Mouse (Mus musculus) forebrain, embryonic 11.5 days (tissue): ENCODE measurements around the gene Cpne2. TPM values are rescaled to one million over a fixed set of nuclear protein-coding genes. Genes with fewer than 3 reads are reported as not detected.

Experiments
- ATAC-seq: fragments of 200-750 bp; cut with Nextera tagmentation; replicated peaks from 2 replicates; pipeline ENCODE4 v1.8.0; 2017; ENCODE audit warnings: moderate TSS enrichment; ENCODE audit not compliant: low FRiP score
- DNase-seq: peaks from one replicate; pipeline ENCODE4 v3.0.0-alpha.2; 2017; ENCODE audit warnings: low spot score
- H3K27ac ChIP-seq: fragments of 300-500 bp; sonication (generic); 2 replicates; pipeline ENCODE4 v1.5.1; 2014; ENCODE audit warnings: low read depth, low read length
- H3K27me3 ChIP-seq: fragments of 300-500 bp; sonication (generic); 2 replicates; pipeline ENCODE4 v1.6.1; 2014; ENCODE audit warnings: mild to moderate bottlenecking, low read length, mixed read lengths; ENCODE audit not compliant: control insufficient read depth, insufficient read depth
- H3K36me3 ChIP-seq: fragments of 300-500 bp; sonication (generic); 2 replicates; pipeline ENCODE4 v1.6.1; 2014; ENCODE audit warnings: mild to moderate bottlenecking, low read length, moderate library complexity, mixed read lengths; ENCODE audit not compliant: control insufficient read depth, insufficient read depth
- H3K4me1 ChIP-seq: fragments of 300-500 bp; sonication (generic); replicated peaks from 2 replicates; pipeline ENCODE4 v1.6.1; 2014; ENCODE audit warnings: low read length, mixed read lengths; ENCODE audit not compliant: control insufficient read depth, insufficient read depth
- H3K4me2 ChIP-seq: fragments of 300-500 bp; sonication (generic); 2 replicates; pipeline ENCODE4 v1.6.1; 2014; ENCODE audit warnings: low read depth, mild to moderate bottlenecking, low read length, moderate library complexity, mixed read lengths; ENCODE audit not compliant: severe bottlenecking
- H3K4me3 ChIP-seq: fragments of 300-500 bp; sonication (generic); 2 replicates; pipeline ENCODE4 v1.5.1; 2014; ENCODE audit warnings: low read depth, low read length
- H3K9ac ChIP-seq: fragments of 300-500 bp; sonication (generic); 2 replicates; pipeline ENCODE4 v1.6.1; 2014; ENCODE audit warnings: low read length
- H3K9me3 ChIP-seq: fragments of 300-500 bp; sonication (generic); 2 replicates; pipeline ENCODE4 v1.6.1; 2016; ENCODE audit warnings: low read length, mixed read lengths; ENCODE audit not compliant: control insufficient read depth
- WGBS: fragments of 180-500 bp; shearing (Covaris S2); extraction: QIAGEN DNeasy Blood & Tissue Kit; methylation state at CpG from one replicate; pipeline ENCODE4 v1.1.7; 2014; 5-methylcytosine and 5-hydroxymethylcytosine counted together
- polyA plus RNA-seq: library from polyadenylated mRNA; unstranded; fragments of >200 nt; fragmentation: Nextera tagmentation; extraction: Ambion mirVana; gene quantifications from 2 replicates; pipeline ENCODE4 v1.2.1, GENCODE M21; 2014

The Cpne2 gene
- polyA plus RNA-seq = 19.9 and 23.1 TPM in 2 replicates

GRCm38 (mm10) chr8:94532873-94533671 is at the start of gene Cpne2:
Gene Cpne2, plus strand, starts transcription at chr8:94532990.
- DNase-seq (peak; percentile 83), ATAC-seq (peak; percentile 84)
- Histone ChIP-seq H3K9me3 (no peaks in the 10 kb centered on the region), H3K9ac (peak within 1 kb of the TSS; percentile 82), H3K27ac (0 out of 2 replicates have a peak within 1 kb of the TSS, but pooled peaks have one; percentile 53), H3K4me1 (peaks cover 15% of the 10 kb centered on the region), H3K36me3 (no peaks in the 10 kb centered on the region; the same call in 1 of the 2 replicates), H3K4me2 (peak within 1 kb of the TSS; percentile 92), H3K4me3 (peak within 1 kb of the TSS; percentile 61), H3K27me3 (peaks cover 2% of the 10 kb centered on the region)
- WGBS = under 1% methylated on average over 69 of the region's 81 CpGs

DNA sequence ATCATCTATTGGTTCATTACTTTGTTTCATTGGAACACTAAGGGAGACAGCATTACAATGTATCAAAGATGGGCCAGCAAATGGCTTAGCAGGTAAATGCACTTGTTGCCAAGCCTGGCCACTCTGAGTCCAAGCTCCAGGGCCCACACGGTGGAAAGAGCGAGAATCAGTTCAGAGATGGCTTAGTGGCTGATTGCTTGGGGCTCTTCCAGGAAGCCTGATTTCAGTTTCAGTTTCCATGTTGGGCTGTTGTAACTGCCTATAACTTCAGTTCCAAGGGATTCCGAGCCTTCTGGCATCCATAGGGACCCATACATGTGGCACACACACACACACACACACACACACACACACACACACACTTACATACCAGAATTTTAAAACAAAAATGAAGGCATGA is 47.5 kb upstream of the Cpne2 start:
- ATAC-seq (no peak), DNase-seq (no peak)
- no peak overlapping the region for H3K4me2 ChIP-seq
- H3K27ac ChIP-seq = no peak overlapping the region
- H3K9me3 ChIP-seq = no peaks in the 10 kb centered on the region
- no peaks in the 10 kb centered on the region for H3K4me1 ChIP-seq
- H3K9ac ChIP-seq = no peak overlapping the region
- no peaks in the 10 kb centered on the region for H3K36me3 ChIP-seq
- H3K4me3 ChIP-seq = no peak overlapping the region
- 89% methylated on average over 3 of the region's 3 CpGs for WGBS
- no peaks in the 10 kb centered on the region; the same call in 1 of the 2 replicates for H3K27me3 ChIP-seq

- H3K9ac ChIP-seq = no peak overlapping the region
- no peak for ATAC-seq
- 21% methylated on average over 2 of the region's 2 CpGs for WGBS
Measured at GRCm38 (mm10) chr8:94485882-94486281, 46.9 kb upstream of the Cpne2 start.

GRCm38 (mm10) chr8:94488016-94488415 is 44.8 kb upstream of the Cpne2 start:
- H3K27me3 ChIP-seq = no peaks in the 10 kb centered on the region; the same call in 1 of the 2 replicates
- WGBS = 66% methylated on average over 2 of the region's 2 CpGs

More at GRCm38 (mm10) chr8:94485882-94486281, 46.9 kb upstream of the Cpne2 start:
- no peak overlapping the region for H3K4me3 ChIP-seq
- DNase-seq = peak; percentile 65
- no peaks in the 10 kb centered on the region for H3K36me3 ChIP-seq
- H3K27me3 ChIP-seq = no peaks in the 10 kb centered on the region; the same call in 1 of the 2 replicates
- H3K4me2 ChIP-seq = no peak overlapping the region
- H3K27ac ChIP-seq = no peak overlapping the region
- no peaks in the 10 kb centered on the region for H3K9me3 ChIP-seq
- H3K4me1 ChIP-seq = no peaks in the 10 kb centered on the region

DNA sequence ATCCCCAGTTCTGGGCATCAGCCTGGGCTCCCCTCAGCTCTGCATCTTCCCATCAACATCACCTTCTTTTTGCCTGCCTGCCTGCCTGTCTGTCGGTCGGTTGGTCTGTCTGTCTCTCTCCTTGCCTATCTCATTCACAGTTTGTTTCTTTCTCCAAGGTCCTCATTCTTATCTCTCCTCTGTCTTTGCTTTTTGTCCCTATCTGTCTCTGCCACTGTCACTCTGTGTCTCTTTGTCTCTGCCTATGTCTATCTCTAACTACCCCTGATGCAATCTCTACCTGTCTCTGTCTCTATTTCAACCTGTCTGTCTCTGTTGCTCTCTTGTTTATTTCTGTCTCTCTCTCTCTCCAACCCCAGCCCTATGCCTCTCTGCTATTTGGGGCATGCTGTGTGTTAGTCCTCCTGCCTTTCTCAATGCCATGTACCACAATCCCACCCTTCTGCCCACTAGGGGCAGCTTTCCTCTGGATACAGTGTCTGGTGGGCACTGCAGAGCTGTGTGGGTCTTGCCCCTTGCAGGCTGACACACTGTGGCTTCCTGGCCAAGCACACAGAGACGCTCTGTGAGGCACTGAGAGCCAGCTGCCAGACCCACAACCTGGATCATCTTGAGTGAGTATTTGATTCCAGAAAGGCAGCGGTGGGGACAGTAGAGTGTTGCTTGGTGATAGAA is 42.8 kb upstream of the Cpne2 start:
- no peaks in the 10 kb centered on the region for H3K36me3 ChIP-seq
- H3K4me1 ChIP-seq = no peaks in the 10 kb centered on the region
- H3K27me3 ChIP-seq = no peaks in the 10 kb centered on the region
- no peaks in the 10 kb centered on the region for H3K9me3 ChIP-seq
- no peak overlapping the region for H3K27ac ChIP-seq
- DNase-seq (no peak), ATAC-seq (no peak)
- 78% methylated on average over 4 of the region's 4 CpGs for WGBS
- H3K4me3 ChIP-seq = no peak overlapping the region
- H3K9ac ChIP-seq = no peak overlapping the region
- no peak overlapping the region for H3K4me2 ChIP-seq

More at GRCm38 (mm10) chr8:94488016-94488415, 44.8 kb upstream of the Cpne2 start:
- Histone ChIP-seq H3K4me3 (no peak overlapping the region), H3K27ac (no peak overlapping the region), H3K4me1 (no peaks in the 10 kb centered on the region), H3K4me2 (no peak overlapping the region), H3K9ac (no peak overlapping the region), H3K9me3 (no peaks in the 10 kb centered on the region), H3K36me3 (no peaks in the 10 kb centered on the region)
- no peak for DNase-seq
- no peak for ATAC-seq

GRCm38 (mm10) chr8:94492021-94492681 is 40.6 kb upstream of the Cpne2 start:
- Histone ChIP-seq H3K27me3 (no peaks in the 10 kb centered on the region), H3K36me3 (no peaks in the 10 kb centered on the region), H3K4me3 (peak overlapping the region; percentile 28), H3K9ac (peak overlapping the region; percentile 53), H3K9me3 (no peaks in the 10 kb centered on the region), H3K27ac (no peak overlapping the region), H3K4me1 (no peaks in the 10 kb centered on the region), H3K4me2 (peak overlapping the region; percentile 62)
- DNase-seq = peak; percentile 92
- ATAC-seq = peak; percentile 82
- WGBS = 9% methylated on average over 15 of the region's 15 CpGs

DNA sequence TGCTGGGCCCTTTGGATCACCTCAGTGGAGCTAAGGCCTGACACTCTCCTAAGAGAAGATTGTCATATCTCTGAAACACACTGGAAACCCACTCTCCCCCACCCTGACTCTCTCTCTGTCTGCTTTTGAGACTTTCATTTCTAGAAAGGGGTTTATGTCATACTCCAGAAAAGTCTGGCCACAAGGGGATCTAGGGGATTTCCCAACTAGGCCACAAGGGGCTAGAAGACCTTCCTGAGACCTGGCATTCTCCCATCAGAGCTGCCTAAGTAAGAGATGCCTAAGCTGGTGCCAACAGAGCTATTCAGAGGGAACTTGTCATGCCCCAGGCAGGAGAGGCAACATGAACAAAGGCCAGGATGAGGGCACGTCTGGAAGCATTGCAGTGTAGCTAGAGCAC is 39.5 kb upstream of the Cpne2 start:
- Histone ChIP-seq H3K27ac (no peak overlapping the region), H3K9ac (no peak overlapping the region)
- 33% methylated on average over 1 of the region's 1 CpGs for WGBS

DNA sequence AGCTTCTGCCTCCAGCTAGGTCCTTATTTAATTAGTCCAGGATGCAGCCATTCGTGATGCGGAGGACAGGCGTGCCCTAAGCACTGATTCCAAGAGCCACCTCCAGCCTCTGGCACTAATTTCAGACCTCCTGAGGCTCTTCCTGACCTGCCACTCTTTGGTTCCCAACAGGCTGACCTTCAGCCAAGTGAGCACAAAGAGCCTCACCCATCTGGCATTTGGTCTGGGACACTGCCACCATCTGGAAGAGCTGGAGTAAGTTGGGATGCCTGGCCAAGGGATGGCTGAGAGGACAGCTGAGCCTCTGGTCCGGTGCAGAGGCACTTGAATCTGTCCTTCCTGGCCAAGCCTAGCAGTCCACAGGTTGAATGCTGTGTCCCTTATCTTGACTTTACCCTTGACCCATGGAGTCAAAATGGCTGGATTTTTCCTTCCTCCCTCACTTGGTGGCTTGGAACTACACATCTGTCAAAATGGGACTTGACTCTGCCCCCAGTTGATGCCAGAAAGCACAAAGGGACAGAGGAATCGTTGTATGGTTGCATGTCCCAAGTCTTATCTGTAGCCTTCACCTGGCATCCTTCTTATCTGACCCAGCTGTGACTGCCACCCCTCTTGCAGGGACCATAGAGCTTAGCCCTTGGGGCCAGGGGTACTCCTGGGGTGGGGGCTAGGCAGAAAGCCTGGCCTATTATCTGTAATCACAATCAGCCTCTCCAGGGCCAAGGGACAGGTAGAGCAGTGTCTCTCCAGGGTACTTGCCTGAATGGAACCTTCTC is 17.2 kb upstream of the Cpne2 start:
- H3K9me3 ChIP-seq = no peaks in the 10 kb centered on the region
- H3K36me3 ChIP-seq = no peaks in the 10 kb centered on the region
- H3K27ac ChIP-seq = no peak overlapping the region
- H3K27me3 ChIP-seq = no peaks in the 10 kb centered on the region
- no peak overlapping the region for H3K4me2 ChIP-seq
- DNase-seq (no peak), ATAC-seq (no peak)
- 53% methylated on average over 5 of the region's 5 CpGs for WGBS
- H3K4me3 ChIP-seq = no peak overlapping the region
- no peak overlapping the region for H3K9ac ChIP-seq
- H3K4me1 ChIP-seq = no peaks in the 10 kb centered on the region

More for the DNA sequence above, 39.5 kb upstream of the Cpne2 start:
- no peak for DNase-seq
- no peaks in the 10 kb centered on the region for H3K4me1 ChIP-seq
- no peak overlapping the region for H3K4me3 ChIP-seq
- H3K9me3 ChIP-seq = no peaks in the 10 kb centered on the region
- no peak overlapping the region for H3K4me2 ChIP-seq
- H3K27me3 ChIP-seq = no peaks in the 10 kb centered on the region
- ATAC-seq = no peak
- H3K36me3 ChIP-seq = no peaks in the 10 kb centered on the region
